Mouse (Mus musculus): ENCODE results near the gene Map3k5.

- no peak for TF ChIP-seq GATA1 (IDR thresholded peaks at IDR 0.05; ENCODE audit: low read length)
- no peak for TF ChIP-seq TAL1 (IDR thresholded peaks at IDR 0.05; ENCODE audit: low read length)
Measured at GRCm38 (mm10) chr10:20166797-20167196, 232.5 kb downstream of the Map3k5 start.
